Mouse (Mus musculus): Measurements from ENCODE around the gene Hrnr. TPM values are rescaled to one million over a fixed set of nuclear protein-coding genes. Genes with fewer than 3 reads are reported as not detected.
A peak's percentile ranks its signal among the peaks of the same experiment; 100 is the strongest.

Hrnr gene
- 0.04 and 0.05 TPM in 2 replicates for polyA plus RNA-seq (2015; fragmentation: Nextera tagmentation; extraction: Ambion mirVana)

- Histone ChIP-seq H3K4me2 (ENCODE audit: low read length) (no peak within 1 kb of the TSS), H3K4me1 (replicated peaks; ENCODE audit: insufficient read depth, low read length) (no peaks in the 10 kb centered on the region), H3K9me3 (replicated peaks; ENCODE audit: low read length) (no peaks in the 10 kb centered on the region), H3K4me3 (replicated peaks; ENCODE audit: low read depth, low read length) (no peak within 1 kb of the TSS), H3K36me3 (ENCODE audit: insufficient read depth, low read length) (no peaks in the 10 kb centered on the region), H3K27me3 (ENCODE audit: insufficient read depth, low read length) (no peaks in the 10 kb centered on the region), H3K9ac (ENCODE audit: low read depth, low read length) (no peak within 1 kb of the TSS), H3K27ac (no peak within 1 kb of the TSS)
- no peak for DNase-seq (ENCODE audit: low spot score)
- WGBS, result 69% methylated on average over 2 of the region's 2 CpGs
- no peak for TF ChIP-seq CTCF (IDR thresholded peaks at IDR 0.05; ENCODE audit: low read depth)
- no peak for ATAC-seq (replicated peaks; ENCODE audit: low FRiP score, low read depth)
These were observed at the start of gene Hrnr for GRCm38 (mm10) chr3:93319449-93319848. Hrnr (plus strand) TSS chr3:93319749.

DNA sequence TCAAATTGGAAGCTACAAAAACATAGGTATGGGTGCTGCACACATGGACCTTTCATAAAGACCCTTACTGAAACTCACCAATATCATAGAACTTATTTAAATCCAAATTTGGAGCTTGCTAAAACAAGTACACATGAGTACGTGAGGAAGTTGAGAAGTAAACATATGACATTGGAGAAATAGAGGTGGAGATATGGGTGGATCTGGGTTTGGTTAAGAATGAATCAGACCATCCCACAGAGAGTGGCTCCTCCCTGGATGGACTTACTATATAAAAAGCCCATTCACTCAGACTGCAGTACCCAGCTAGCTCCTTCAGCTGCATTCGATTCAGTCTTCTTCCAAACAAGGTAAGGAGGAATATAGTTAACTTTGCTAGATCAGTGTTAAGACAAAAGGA lies 46.3 kb upstream of the Hrnr start, which contains the start of gene Flg:
Flg (plus strand) TSS at position 301 of the 400 bp plus-strand sequence.
- TF ChIP-seq CTCF (IDR thresholded peaks at IDR 0.05; ENCODE audit: low read depth), result no peak
- Histone ChIP-seq H3K9ac (ENCODE audit: low read depth, low read length) (no peak within 1 kb of the TSS), H3K9me3 (replicated peaks; ENCODE audit: low read length) (no peaks in the 10 kb centered on the region), H3K4me1 (replicated peaks; ENCODE audit: insufficient read depth, low read length) (no peaks in the 10 kb centered on the region), H3K36me3 (ENCODE audit: insufficient read depth, low read length) (no peaks in the 10 kb centered on the region), H3K27me3 (ENCODE audit: insufficient read depth, low read length) (no peaks in the 10 kb centered on the region), H3K4me3 (replicated peaks; ENCODE audit: low read depth, low read length) (no peak within 1 kb of the TSS), H3K4me2 (ENCODE audit: low read length) (no peak within 1 kb of the TSS), H3K27ac (no peak within 1 kb of the TSS)
- no peak for ATAC-seq (replicated peaks; ENCODE audit: low FRiP score, low read depth)
- no peak for DNase-seq (ENCODE audit: low spot score)
- 88% methylated on average over 2 of the region's 2 CpGs for WGBS

GRCm38 (mm10) chr3:93297542-93297941 lies 22.0 kb upstream of the Hrnr start:
- TF ChIP-seq CTCF (IDR thresholded peaks at IDR 0.05; ENCODE audit: low read depth), result no peak
- Histone ChIP-seq H3K36me3 (ENCODE audit: insufficient read depth, low read length) (no peaks in the 10 kb centered on the region), H3K4me1 (replicated peaks; ENCODE audit: insufficient read depth, low read length) (no peaks in the 10 kb centered on the region), H3K27ac (no peak overlapping the region), H3K4me2 (ENCODE audit: low read length) (no peak overlapping the region), H3K9ac (ENCODE audit: low read depth, low read length) (no peak overlapping the region), H3K9me3 (replicated peaks; ENCODE audit: low read length) (no peaks in the 10 kb centered on the region), H3K4me3 (replicated peaks; ENCODE audit: low read depth, low read length) (no peak overlapping the region), H3K27me3 (ENCODE audit: insufficient read depth, low read length) (no peaks in the 10 kb centered on the region)
- ATAC-seq (replicated peaks; ENCODE audit: low FRiP score, low read depth) (no peak), DNase-seq (ENCODE audit: low spot score) (no peak)
- WGBS, result 80% methylated on average over 2 of the region's 2 CpGs

DNA sequence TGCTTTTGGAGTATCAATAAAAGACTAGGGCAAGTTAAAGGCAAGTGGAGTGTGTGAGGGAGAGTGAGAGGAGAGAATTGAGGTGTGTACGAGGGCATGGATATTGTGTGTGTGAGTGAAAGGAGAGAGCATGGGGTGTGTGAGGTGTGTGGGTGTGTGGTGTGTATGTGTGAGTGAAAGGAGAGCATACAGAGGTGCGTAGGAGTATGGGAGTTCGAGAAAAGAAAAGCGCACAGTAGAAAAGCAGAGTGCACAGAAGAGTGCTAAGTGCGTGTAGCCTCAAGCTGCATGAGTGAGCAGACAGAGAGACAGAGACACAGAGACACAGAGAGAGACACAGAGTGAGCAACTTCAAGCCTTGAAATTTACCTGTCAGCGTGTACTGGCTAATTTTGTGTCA lies 19.7 kb upstream of the Hrnr start:
- H3K9ac ChIP-seq (ENCODE audit: low read depth, low read length), result no peak overlapping the region
- H3K4me3 ChIP-seq (replicated peaks; ENCODE audit: low read depth, low read length), result no peak overlapping the region
- H3K36me3 ChIP-seq (ENCODE audit: insufficient read depth, low read length), result no peaks in the 10 kb centered on the region
- no peak overlapping the region for H3K27ac ChIP-seq
- TF ChIP-seq CTCF (IDR thresholded peaks at IDR 0.05; ENCODE audit: low read depth), result no peak
- H3K9me3 ChIP-seq (replicated peaks; ENCODE audit: low read length), result no peaks in the 10 kb centered on the region
- WGBS, result 68% methylated on average over 6 of the region's 6 CpGs
- H3K4me1 ChIP-seq (replicated peaks; ENCODE audit: insufficient read depth, low read length), result no peaks in the 10 kb centered on the region
- ATAC-seq (replicated peaks; ENCODE audit: low FRiP score, low read depth) (no peak), DNase-seq (ENCODE audit: low spot score) (no peak)
- H3K4me2 ChIP-seq (ENCODE audit: low read length), result no peak overlapping the region
- H3K27me3 ChIP-seq (ENCODE audit: insufficient read depth, low read length), result no peaks in the 10 kb centered on the region

DNA sequence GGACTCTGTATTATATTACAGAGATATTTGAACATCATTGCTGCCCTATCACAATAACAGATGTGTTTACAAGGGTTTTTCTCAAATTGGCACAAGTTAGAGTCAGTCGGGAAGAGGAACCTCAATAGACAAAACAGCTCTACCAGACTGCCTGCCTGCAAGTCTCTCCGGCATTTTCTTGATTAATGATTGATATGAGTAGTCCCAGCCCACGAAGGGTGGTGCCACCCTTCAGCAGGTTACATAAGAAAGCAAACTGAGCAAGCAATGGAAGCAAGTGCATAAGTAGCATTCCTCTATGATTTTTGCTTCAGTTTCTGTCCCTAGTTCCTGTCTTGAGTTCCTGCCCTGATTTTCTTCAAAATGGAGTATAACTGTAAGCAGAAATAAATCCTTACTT lies 17.7 kb upstream of the Hrnr start:
- H3K4me1 ChIP-seq (replicated peaks; ENCODE audit: insufficient read depth, low read length), result no peaks in the 10 kb centered on the region
- H3K4me3 ChIP-seq (replicated peaks; ENCODE audit: low read depth, low read length), result no peak overlapping the region
- 62% methylated on average over 3 of the region's 3 CpGs for WGBS
- no peak overlapping the region for H3K4me2 ChIP-seq (ENCODE audit: low read length)
- H3K36me3 ChIP-seq (ENCODE audit: insufficient read depth, low read length), result no peaks in the 10 kb centered on the region
- H3K9ac ChIP-seq (ENCODE audit: low read depth, low read length), result no peak overlapping the region
- ATAC-seq (replicated peaks; ENCODE audit: low FRiP score, low read depth), result no peak
- H3K9me3 ChIP-seq (replicated peaks; ENCODE audit: low read length), result no peaks in the 10 kb centered on the region
- DNase-seq (ENCODE audit: low spot score), result no peak
- H3K27ac ChIP-seq, result no peak overlapping the region
- H3K27me3 ChIP-seq (ENCODE audit: insufficient read depth, low read length), result no peaks in the 10 kb centered on the region
- no peak for TF ChIP-seq CTCF (IDR thresholded peaks at IDR 0.05; ENCODE audit: low read depth)

- DNase-seq (ENCODE audit: low spot score), result peak; percentile 14
- 73% methylated on average over 2 of the region's 2 CpGs for WGBS
- H3K27ac ChIP-seq, result no peak overlapping the region
- no peaks in the 10 kb centered on the region for H3K9me3 ChIP-seq (replicated peaks; ENCODE audit: low read length)
- no peak overlapping the region for H3K4me2 ChIP-seq (ENCODE audit: low read length)
- H3K27me3 ChIP-seq (ENCODE audit: insufficient read depth, low read length), result no peaks in the 10 kb centered on the region
- peak; percentile 58 for TF ChIP-seq CTCF (IDR thresholded peaks at IDR 0.05; ENCODE audit: low read depth)
- ATAC-seq (replicated peaks; ENCODE audit: low FRiP score, low read depth), result no peak
- H3K36me3 ChIP-seq (ENCODE audit: insufficient read depth, low read length), result no peaks in the 10 kb centered on the region
- no peak overlapping the region for H3K4me3 ChIP-seq (replicated peaks; ENCODE audit: low read depth, low read length)
- no peaks in the 10 kb centered on the region for H3K4me1 ChIP-seq (replicated peaks; ENCODE audit: insufficient read depth, low read length)
- H3K9ac ChIP-seq (ENCODE audit: low read depth, low read length), result no peak overlapping the region
These were observed 13.4 kb upstream of the Hrnr start for GRCm38 (mm10) chr3:93306142-93306541.

DNA sequence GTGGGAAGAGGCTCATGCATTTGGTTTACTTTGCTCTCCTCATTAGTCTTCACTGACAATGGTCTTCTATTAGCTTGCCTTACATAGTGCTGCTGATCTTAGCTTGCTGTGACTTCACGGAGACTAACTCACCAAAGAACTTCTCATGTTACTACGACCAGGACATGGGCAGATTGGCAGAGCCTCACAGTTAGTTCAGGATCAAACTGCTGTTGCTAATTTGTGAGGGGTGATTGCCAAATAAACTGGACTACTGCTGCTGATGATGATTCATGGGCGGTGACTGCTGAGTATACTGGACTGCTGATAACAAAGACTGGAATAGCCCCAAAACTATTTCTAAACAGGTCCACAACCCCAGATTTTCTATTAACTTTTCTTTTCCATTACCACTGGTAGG lies 8.2 kb upstream of the Hrnr start:
- Histone ChIP-seq H3K9ac (ENCODE audit: low read depth, low read length) (no peak overlapping the region), H3K27ac (no peak overlapping the region), H3K4me3 (replicated peaks; ENCODE audit: low read depth, low read length) (no peak overlapping the region), H3K4me1 (replicated peaks; ENCODE audit: insufficient read depth, low read length) (no peaks in the 10 kb centered on the region), H3K27me3 (ENCODE audit: insufficient read depth, low read length) (no peaks in the 10 kb centered on the region), H3K9me3 (replicated peaks; ENCODE audit: low read length) (no peaks in the 10 kb centered on the region), H3K36me3 (ENCODE audit: insufficient read depth, low read length) (no peaks in the 10 kb centered on the region), H3K4me2 (ENCODE audit: low read length) (no peak overlapping the region)
- DNase-seq (ENCODE audit: low spot score) (no peak), ATAC-seq (replicated peaks; ENCODE audit: low FRiP score, low read depth) (no peak)
- no peak for TF ChIP-seq CTCF (IDR thresholded peaks at IDR 0.05; ENCODE audit: low read depth)
- WGBS, result 49% methylated on average over 3 of the region's 3 CpGs

Data from kidney, postnatal 0 days (tissue).